Mouse (Mus musculus): ENCODE measurements around the gene Sntb2.
"Not testable (repeated sequence)": the region's sequence is repeated elsewhere in the genome, so short reads cannot be mapped to it uniquely, and the experiment has no call there.

The Sntb2 gene

GRCm38 (mm10) chr8:106935324-106935869 is at the start of gene Sntb2:
TSS of gene Sntb2 (plus strand) at chr8:106935750.
- peak; percentile 93 to 94 for DNase-seq

- DNase-seq: peak; percentile 69 to 79
Measured at GRCm38 (mm10) chr8:106887336-106888189, 48.0 kb upstream of the Sntb2 start.

GRCm38 (mm10) chr8:106888803-106889202 is 46.7 kb upstream of the Sntb2 start:
- DNase-seq: no peak

GRCm38 (mm10) chr8:106892210-106892805 is 43.2 kb upstream of the Sntb2 start:
- DNase-seq: no peak

- DNase-seq: peak in 1 of 2 experiments; percentile 35
Measured at GRCm38 (mm10) chr8:106892806-106893451, 42.6 kb upstream of the Sntb2 start.

GRCm38 (mm10) chr8:106893481-106894156 is 41.9 kb upstream of the Sntb2 start, which contains the start of gene Utp4:
TSS of gene Utp4 (plus strand) at chr8:106893636.
- peak; percentile 81 to 84 for DNase-seq

GRCm38 (mm10) chr8:106899473-106899872 is 36.1 kb upstream of the Sntb2 start:
- DNase-seq: no peak

GRCm38 (mm10) chr8:106905727-106906480 is 29.6 kb upstream of the Sntb2 start:
- peak in 1 of 2 experiments; percentile 74 for DNase-seq

GRCm38 (mm10) chr8:106906635-106907034 is 28.9 kb upstream of the Sntb2 start:
- DNase-seq: no peak

GRCm38 (mm10) chr8:106907450-106907849 is 28.1 kb upstream of the Sntb2 start:
- DNase-seq: no peak

- DNase-seq: no peak
Measured at GRCm38 (mm10) chr8:106908291-106908690, 27.3 kb upstream of the Sntb2 start.

- no peak for DNase-seq
Measured at GRCm38 (mm10) chr8:106913631-106914030, 21.9 kb upstream of the Sntb2 start.

- DNase-seq: no peak
Measured at GRCm38 (mm10) chr8:106919721-106920394, 15.7 kb upstream of the Sntb2 start.

- DNase-seq: no peak
Measured at GRCm38 (mm10) chr8:106920395-106920741, 15.2 kb upstream of the Sntb2 start.

- no peak for DNase-seq
Measured at GRCm38 (mm10) chr8:106924057-106924456, 11.5 kb upstream of the Sntb2 start.

- no peak for DNase-seq
Measured at GRCm38 (mm10) chr8:106924904-106925349, 10.6 kb upstream of the Sntb2 start.

- no peak for DNase-seq
Measured at GRCm38 (mm10) chr8:106925446-106925845, 10.1 kb upstream of the Sntb2 start.

GRCm38 (mm10) chr8:106927247-106927646 is 8.3 kb upstream of the Sntb2 start:
- peak in 1 of 2 experiments; percentile 35 for DNase-seq

GRCm38 (mm10) chr8:106928182-106928581 is 7.4 kb upstream of the Sntb2 start:
- DNase-seq: not testable (repeated sequence)

- DNase-seq: peak; percentile 77 to 88
Measured at GRCm38 (mm10) chr8:106929155-106929913, 6.2 kb upstream of the Sntb2 start.
